Mouse (Mus musculus): Measurements from ENCODE around the gene Sox15.
A peak's percentile ranks its signal among the peaks of the same experiment; 100 is the strongest.

Gene Sox15

DNA sequence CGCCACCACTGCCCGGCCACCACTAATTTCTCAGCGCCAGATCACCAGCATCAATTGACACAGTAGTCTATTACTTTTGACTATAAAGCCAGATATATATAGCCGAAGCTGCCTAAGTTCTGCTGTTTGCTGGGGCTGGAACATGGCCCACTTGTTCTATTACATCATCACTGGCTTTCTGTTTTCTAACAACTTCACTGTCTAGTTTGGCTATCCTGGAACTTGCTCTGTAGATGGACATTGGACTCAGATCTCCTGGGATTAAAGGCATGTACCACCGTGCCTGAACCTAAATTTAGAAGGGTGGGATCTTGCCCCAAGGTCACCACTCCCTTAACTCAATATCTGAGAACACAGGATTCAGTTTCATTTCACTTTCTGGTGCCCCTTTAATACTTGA is 9.3 kb upstream of the Sox15 start:
- no peak for DNase-seq

DNA sequence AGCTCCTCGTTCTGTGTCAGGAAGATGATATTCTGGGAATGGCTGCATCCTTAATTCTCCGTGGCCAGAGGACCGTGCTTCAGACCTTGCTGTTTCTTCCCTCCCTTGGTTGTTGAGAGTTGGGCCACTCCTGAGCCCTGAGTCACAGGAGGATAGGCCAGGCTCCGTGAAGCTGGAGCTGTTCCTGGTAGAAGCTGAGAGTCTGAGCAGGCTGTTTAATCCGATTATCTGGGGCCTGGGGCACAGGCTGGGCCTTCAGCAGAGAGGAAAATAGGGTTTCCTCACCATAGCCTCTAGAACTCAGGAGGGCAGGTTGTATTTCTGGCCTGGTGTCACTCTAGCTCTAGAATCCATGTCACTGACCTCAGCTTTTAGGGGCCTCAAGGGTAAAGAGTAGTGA is 1.7 kb upstream of the Sox15 start:
- DNase-seq, result no peak

DNA sequence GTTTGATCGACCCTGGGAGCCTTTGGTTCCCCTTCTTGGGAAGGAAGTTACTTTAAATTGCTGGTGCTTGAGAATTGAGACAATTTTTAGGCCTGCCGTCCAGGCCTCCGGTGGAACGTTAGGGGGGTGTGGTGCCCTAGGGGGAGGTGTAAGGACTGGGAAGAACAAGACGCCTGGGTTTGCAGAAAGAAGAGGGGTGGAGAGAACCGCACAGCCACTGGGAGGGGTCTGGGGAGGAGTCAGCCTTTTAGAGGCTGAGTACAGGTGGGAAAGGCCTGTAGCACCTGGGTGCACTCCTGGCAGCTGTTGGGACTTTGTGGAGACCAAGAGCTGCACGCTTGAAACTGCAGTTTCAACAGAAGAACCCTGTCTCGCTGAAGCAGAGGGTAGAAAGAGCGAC is 354 bp upstream of the Sox15 start:
- DNase-seq, result peak; percentile 23 to 35

DNA sequence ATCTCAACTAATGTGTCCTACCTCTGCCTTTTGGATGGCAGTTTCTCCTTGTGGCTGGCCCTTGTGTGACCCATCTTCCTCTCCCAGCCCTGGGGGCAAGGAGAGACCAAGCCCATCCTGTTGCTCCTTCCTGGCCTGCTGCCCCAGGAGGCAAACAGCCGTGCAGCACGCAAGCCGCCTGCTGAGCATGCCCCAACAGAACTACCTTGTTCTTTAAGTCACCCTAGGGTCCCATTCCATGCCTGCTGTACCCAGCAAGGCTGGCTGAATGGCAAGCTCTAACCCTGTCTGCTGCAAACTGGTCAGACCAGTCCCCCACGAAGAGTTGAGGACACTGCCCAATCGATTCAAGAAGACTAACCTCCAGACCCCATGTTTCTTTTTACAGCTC is 946 bp downstream of the Sox15 start:
- peak in 1 of 2 experiments; percentile 14 for DNase-seq

DNA sequence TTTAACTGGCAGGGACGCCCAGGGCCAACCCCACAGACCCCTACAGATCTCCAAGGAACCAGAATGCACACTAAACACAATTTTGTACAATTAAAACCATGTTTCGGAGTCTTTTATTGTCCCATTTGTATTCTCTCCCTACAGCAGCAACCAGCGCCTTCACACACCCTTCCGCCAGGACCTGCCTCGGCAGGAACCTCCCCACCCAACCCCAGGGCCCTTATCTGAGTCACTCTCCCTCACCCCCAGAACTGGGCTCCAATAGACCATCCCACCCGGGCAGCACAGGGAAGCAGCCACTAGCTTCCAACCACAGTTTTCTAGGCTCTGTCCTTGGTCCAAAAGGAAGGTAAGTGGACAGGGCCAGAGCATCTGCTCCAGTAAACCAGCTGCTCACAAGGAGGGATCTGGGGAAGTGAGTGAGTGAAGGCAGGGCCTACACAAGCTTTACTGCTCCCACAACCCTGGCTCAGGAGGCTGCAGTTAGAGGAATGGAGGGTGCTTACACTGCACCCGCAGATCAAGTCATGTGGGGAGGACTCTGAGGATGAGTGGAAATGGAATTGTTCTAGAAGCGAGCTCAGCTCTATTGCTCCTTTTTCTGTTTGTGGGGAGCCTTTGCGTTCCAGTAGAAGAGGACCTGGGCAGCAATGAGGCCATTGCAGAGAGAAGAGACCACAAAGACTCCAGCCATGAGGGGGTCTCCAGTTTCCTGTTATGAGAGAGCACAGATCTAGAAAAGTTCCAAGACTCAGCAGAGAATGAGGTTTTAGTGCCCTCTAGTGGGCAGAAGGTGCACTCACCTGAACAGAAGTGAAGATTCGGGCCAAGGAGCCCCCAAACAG is 1.7 kb downstream of the Sox15 start:
- DNase-seq, result peak; percentile 67 to 73

DNA sequence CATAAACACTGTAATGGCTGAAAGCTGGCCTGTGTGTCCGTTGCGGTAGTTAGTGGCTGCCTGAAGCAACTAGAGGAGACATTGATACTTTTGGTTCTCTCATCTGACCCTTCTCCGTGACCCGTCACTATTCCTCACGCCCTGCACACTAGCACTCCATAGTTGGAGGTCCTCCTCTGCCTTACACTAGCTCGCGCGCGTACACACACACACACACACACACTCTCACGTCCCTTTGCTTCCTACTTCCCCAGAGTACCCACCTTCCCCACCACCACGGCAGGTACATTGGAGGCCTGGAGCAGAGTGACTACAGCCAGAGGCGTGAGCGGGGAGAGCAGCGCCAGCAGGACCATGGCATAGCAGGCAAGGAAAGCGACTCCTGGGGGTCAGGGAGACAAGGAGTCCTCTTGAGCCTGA is 2.4 kb downstream of the Sox15 start:
- DNase-seq, result peak in 1 of 2 experiments; percentile 9

DNA sequence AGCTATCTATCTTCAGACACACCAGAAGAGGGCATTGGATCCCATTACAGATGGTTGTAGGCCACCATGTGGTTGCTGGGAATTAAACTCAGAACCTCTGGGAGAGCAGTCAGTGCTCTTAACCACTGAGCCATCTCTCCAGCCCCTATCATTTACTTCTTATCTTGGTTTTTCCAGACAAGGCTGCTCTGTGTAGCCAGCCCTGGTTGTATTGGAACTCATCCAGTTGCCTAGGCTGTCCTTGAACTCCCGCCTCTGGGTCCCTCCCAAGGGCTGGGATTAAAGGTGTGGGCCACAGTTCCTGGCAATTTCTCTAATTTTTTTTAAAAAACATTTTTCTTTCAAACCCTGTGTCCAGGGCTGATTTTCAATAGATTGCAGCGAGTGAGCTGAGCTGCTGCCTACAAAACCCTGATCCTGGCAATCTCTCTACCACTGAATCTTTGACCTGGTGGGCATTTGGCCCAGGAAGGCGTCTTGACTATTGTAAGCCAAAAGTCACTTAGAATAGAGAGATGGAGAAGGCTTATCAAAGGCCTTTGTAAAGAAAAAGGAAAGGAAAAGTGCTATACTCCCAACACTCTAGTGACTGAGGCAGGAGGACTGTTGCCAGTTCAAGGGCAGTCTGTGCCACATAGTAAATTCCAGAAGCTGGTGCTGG is 6.2 kb downstream of the Sox15 start:
- no peak for DNase-seq

DNA sequence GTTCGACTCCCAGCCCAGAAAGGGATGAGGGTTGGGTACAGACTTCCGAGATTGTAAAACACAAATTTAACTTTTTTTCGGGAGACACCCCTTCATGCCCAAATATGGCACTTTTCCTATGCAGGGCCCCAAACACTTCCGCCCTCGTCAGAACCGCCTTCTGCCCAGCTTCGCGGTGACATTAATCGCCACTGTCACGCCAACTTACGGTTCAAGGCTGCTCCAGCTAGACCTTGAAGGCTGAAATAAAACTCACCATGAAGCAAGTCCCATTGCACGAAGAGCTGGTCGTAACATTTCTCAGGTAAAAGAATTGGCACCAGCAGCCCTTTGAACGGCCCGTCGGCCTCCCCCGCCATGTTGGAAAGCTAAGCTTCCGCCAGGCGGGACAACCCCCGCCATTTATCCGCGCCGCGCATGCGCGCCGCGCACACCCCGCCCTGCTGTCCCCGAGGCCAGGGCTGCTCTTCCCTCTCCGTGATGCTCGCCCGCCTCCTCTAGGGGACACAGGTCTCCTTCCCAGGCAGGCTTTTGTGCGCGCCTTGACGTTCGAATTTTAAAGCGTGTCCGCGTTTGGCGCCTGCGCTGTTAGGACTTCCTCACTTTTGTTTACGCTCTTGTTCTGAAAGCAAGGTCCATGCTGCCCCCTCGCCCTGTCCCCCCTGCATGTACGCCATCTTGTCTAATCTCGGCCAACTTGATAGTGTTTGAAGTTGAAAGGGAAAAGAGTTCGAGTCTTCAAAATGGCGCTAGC is 7.3 kb downstream of the Sox15 start, which contains the start of gene Mpdu1:
TSS of gene Mpdu1 (minus strand) at position 430 of the 754 bp plus-strand sequence.
- peak; percentile 94 to 97 for DNase-seq

DNA sequence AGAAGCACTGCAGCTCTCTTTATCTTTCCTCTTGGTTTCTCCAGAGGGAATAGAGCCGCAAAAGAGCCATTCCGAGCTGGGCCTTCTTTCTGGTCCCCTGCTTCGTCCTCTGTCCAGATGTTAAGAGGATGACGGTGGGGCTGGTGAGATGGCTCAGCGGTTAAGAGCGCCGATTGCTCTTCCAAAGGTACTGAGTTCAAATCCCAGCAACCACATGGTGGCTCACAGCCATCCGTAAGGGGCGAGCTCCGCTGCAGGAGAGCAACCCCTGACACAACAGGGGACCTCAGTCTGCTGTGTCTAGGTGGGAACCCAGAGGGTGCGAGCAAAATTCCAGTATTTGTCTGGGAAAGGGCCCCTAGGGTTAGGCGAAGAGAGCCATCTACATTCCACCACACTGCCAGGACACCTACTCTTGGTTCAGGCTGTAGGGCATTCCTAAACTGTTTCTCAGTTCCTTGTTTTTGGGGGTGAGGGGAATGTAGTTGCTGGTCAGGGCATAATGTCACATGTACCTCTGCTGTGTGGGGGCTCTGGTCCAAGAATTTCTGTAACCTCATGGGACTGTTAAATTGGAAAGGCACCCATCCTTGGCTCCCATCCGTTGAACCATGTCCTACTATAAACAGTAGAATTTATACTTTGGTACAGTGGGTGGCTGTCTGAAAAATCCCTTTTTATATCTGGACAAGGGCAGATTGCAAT is 8.0 kb downstream of the Sox15 start:
- no peak for DNase-seq

DNA sequence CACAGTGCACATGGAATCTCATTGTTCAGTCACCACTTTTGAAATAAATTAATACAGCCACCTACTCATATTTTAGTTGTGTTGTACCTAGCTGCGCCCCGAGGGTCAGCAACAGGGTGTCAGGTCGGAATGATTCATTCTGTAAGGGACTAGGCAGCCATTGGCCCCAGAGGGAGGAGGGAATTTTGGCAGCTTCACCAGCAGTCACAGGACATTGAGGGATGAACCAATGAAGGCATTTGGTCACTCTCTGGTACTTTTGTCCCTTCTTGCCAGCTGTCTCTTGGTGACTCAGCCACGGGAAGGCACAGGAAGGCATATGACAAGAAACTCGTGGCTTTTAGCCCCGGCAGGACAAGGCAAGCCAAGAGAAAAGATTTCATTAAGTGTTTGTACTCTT is 8.7 kb downstream of the Sox15 start:
- DNase-seq, result no peak

DNA sequence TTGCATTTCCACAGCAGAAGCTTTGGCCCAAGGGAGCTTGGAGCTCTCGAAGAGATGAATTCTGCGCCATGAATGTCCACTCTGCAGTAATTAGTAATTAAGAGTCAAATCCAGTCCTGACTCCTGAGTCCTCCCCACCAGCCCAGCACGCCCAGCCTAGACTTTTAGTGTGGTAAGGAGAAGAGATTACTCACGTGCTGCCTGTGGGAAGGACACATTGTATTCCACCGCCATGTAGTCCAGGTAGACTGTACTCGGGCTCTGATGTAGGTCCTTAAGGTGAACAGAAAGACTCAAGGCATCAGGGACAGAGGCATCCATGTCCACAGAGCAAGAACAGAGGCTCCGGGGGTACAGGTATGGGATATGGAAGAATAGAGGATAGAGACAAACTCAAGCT is 9.7 kb downstream of the Sox15 start:
- no peak for DNase-seq

DNA sequence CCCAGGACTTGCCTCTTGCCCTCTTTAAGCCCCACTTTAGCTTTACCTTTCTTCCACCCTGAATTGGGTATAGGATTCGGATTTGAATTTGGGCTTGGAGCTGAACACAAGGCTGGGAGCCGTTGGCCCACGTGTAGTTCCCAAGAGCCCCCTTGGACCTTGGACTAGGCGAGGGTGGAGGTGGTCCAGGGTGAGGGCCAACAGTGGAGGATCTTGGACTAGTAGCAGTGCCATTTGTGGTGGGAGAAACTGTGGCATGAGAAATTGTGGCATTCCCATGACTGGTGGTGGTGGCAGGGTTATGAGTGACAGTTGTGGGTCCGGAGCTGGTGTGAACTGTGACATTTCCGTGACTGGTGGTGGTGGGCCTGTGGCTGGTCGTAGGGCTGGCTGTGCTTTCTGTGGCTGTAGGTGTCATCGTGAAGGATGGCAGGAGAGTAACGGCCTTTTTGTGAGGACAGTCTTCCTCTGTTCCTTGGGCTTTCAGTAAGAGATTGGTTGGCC is 10.4 kb downstream of the Sox15 start:
- DNase-seq, result peak in 1 of 2 experiments; percentile 23

DNA sequence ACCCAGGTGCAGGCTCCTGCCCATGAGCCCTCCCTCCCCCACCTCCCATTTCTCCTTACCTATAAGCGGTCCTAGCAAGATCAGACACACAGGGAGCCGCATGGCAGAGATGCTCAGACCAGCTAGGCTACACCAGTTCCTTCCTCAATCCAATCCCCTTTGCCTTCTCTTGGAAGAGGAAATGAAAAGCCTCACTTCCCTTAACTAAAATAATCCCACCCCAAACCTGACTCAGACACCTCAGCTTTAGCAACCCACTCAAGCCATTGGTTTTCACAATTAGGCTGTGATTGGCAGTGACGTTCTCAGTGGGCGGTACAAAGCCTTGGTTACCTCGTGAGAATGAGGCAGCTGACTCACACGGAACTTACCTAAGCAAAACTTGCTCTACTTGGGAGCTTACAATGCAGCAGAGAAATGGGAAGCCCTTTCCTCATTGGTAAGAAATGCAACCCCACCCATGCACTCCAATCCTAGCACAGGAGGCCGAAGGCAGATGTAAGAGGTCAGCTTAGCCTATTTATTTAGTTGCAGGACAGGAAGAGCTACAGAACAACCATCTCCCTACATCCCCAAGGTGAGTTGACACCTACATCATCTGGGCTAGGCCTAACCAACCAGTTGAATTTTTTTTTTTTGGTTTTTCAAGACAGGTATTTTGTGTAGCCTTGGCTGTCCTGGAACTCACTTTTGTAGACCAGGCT is 11.0 kb downstream of the Sox15 start, which contains the start of gene Cd68:
TSS of gene Cd68 (minus strand) at position 193 of the 704 bp plus-strand sequence.
- peak; percentile 55 to 63 for DNase-seq

DNA sequence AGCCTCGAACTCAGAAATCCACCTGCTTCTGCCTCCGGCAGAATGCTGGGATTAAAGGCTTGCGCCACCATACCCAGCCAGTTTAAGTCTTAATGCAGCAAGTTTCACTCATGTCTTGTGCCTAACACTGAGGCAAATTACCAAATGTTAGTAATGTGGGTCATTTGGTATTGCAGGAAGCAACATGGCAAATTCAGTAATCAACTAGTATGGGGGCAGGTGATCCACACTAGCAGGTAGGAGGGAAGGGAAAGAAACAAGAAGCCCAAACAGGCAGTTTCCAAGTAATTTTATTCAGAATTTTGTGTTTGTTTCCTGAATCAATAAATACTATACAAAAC is 11.5 kb downstream of the Sox15 start:
- DNase-seq, result no peak

DNA sequence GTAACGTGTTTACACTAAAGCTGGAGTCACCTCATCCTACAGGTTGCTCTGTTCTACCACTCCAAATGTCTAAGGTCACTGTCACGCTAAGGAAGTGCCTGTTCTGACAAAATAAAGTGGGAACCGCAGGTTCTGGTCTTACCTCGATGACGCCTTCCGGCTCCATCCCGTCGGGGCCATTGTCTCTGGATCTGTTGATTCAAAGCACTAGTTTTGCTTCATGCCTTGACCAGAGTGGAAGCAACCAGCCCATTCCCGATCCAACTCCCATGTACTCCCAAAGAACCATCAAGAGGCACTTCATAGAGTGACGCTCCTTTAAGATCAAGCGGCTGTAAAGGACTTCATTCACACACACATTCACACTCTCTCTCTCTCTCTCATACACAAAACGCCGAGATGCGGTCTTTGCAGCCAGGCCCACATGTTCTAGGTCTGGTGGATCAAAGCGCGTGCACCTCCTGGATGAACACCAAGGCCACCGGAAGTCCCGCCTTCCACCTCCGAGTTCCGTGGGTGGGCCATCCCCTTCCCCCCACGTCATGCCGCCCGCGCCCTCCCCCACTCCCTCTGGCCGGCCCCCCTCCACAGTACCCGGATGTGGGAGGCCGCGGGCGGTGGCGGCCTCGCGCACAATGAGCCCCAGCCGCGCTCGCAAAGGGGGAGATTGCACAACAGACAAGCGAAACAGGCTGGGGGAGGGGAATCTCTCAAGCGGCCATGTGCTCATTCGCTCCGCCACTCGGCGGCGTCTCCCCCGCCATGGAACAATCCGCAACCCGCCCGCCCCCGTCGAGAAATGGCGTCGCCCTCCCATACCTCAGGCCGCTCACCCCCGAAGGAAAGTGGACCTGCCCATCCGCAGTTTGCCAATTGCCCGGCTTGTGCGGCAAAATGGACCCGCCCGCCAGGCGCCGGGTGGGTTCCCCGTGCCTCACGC is 15.9 kb downstream of the Sox15 start:
- peak; percentile 97 to 98 for DNase-seq

DNA sequence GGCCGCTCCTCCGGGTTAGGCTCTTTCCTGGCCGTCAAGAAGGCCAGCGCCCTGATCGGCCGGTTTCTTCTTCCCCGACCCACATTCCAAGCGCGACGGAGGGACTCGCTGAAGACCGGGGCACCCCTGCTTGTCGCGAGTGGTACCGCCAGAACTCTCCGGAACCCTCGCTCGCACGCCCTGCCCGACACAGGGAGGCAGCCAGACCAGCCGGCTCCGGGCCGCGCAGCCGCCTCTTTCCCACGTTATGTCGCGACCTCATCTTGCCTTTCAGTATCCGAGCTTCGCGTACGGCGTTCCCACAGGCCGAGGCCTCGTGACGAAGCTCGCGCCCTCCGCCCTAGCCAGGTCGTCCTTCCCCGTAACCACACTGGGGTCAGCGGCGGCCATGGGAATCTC is 16.6 kb downstream of the Sox15 start:
- no peak for DNase-seq

DNA sequence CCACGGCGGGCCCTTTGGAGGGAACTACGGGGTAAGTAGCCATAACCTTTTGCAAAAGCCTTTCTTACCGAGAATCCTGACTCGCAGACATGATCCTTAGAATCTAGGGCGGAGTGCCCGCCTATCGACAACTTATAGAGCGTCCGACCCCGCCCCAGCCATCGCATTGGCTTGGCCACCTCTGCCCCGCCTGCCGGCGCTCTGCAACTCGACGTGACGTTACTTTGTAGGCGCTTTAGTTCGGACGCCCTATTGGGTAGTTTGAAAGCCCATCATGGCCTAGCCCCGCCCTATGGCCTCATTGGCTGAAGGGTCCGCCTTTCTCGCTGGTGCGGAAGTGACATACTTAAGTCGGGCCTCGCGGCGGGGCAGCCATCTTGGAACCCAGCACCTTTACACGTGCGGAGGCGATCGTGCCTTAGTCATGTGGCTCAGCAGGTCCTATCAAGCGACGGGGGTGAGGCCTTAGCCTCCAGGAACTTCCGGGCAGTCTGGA is 17.1 kb downstream of the Sox15 start, which contains the start of gene Eif4a1:
TSS of gene Eif4a1 (minus strand) at position 213 of the 496 bp plus-strand sequence.
- DNase-seq, result peak; percentile 100

DNA sequence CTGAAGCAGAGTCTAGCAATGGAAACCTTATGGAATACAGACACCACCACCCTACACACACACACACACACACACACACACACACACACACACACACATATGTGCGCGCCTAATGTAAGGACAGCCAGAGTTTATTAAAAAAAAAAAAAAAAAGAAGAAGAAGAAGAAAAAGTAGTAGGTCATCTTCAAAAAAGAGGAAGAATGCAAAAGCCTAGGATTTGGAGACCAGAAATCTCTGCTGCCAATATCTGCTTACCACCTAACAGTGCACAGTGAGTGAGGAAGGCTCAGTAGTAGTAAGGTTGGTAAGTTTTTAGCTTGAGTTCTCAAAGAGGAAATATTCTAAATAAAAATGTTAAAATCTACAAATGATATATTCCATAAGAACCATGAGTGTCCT is 24.0 kb downstream of the Sox15 start:
- no peak for DNase-seq

DNA sequence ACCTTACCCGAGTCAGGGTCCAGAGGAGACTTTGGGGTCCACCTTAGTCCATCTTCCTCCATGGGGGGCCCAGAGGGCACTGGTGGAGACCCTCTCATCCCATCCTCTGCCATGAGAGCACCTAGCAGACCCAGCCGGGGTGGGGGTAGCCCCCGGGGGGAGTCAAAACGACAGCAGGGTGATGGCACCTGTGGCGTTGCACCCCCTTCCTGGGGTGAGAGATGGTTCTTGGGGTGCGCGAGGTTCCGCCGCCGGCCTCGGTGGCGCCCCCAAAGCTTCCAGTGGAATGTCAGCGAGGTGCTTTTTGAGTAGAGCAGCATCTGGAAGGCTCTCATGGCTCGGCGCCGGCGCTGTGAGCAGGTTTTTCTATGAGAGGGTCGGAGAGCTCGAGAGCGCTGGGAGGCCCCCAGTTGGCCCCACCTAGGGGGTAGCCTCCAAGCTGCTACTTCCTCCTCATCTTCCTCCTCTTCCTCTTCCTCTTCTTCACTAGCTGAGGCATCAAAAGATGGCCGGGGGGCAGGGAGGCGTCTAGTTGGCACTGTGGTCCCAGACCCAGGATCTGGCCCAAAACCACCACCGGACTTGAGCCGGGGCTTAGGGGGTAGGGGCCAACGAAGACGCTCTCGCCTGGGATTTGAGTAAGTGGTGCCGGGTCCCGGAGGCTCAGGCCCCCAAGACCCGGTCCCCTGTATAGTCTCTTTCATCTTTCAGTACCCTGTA is 25.2 kb downstream of the Sox15 start:
- DNase-seq, result no peak

Measured in kidney, postnatal 4 days (tissue).